Mouse (Mus musculus) cerebellum, adult 9-10 months (tissue): Measurements from ENCODE around the gene Fnbp1.

Source experiments
- DNase-seq: peaks from one replicate; pipeline ENCODE4 v3.0.0; 2022

The Fnbp1 gene

GRCm38 (mm10) chr2:31091182-31091581, 50.6 kb downstream of the Fnbp1 start:
- no peak for DNase-seq

DNA sequence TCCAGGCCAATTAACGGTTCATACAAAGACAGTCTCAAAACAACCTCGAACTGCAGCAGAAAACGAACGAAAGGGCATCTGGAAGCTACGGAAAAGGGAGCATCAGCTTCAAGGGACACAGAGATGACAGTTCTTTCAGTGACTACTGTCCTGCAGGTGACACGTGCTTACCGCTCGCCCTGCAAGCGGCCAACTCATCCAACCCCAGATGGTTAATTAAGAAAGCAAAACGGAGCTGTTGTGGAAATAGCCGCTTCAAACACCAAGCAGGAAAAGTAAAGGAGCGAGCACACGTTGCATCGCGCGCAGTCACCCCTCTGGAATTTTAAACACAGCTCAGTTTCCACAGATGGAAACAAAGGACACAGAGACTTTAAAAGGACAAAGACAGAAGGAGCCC, 52.2 kb downstream of the Fnbp1 start:
- no peak for DNase-seq

GRCm38 (mm10) chr2:31088871-31089270, 52.9 kb downstream of the Fnbp1 start:
- no peak for DNase-seq

- peak; percentile 88 for DNase-seq
These were observed 53.8 kb downstream of the Fnbp1 start for GRCm38 (mm10) chr2:31087663-31088661.

DNA sequence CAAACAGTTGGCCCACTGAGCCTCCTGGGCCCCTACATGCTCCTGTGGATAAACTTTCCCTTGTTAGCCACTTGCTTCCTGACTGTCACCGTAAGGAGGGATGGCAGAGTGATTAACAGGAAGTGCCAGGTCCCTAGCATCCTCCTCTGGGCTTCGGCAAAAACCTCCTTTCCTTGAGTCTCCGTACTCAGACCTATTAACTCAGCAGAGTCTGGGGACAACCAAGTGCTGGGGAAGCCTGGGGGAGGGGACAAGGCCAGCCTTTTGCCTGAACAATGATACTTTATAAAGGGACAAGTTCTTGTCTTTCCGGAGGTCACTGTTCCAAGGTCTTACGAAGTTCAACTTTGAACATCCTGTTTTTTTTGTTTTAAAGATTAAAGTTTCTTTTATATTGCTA, 54.7 kb downstream of the Fnbp1 start:
- no peak for DNase-seq

DNA sequence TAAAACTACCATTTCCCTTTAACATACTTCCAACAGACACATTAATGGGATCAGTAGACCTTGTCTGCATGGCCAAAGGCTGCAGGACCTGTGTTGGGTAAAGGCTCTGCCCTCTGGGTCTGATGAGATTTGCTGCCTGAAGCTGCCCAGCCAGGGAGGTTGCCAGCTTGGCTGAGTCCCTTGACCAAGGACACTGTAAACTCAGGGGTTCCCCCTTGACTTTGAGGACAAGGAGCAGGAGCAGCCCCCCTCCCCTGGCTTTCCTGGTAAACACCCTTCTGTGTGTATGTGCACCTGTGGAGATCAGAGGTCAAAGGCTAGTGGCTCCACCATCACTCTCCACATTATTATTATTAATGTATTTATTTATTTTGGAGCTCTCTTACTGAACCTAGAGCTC, 55.3 kb downstream of the Fnbp1 start:
- DNase-seq, result no peak

DNA sequence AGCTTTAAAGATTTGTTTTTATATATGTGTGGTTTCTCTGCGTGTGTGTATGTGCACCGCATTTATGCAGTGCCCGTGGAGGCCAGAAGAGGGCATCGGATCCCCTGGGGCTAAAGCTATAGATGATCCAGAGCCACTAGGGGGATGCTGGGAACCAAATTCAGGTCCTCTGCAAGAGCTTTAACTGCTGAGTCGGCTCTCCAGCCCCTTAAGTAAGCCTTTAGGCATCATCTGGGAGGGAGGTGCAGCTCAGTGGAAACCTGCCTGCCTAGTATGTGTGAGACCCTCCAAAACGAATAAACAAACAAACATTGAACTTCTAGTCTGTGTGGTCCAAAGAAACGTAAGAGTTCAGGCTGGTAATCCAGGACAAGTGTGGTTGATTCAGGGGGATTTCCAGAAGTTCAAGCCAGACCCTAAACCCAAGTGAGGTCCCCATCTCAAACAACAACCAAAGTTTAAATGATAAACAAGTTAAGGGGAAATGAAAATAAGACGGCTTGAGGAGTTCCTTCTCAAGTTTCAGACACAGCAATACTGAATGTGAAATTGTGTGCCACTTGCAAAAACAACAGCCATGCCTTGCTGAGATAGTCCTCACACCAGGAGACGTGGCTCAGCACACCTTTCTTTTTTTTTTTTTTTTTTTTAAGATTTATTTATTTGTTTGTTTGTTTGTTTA, 57.5 kb downstream of the Fnbp1 start:
- DNase-seq, result no peak

GRCm38 (mm10) chr2:31083372-31083771, 58.4 kb downstream of the Fnbp1 start:
- no peak for DNase-seq

- DNase-seq, result no peak
These were observed 59.2 kb downstream of the Fnbp1 start for GRCm38 (mm10) chr2:31082639-31083038.

DNA sequence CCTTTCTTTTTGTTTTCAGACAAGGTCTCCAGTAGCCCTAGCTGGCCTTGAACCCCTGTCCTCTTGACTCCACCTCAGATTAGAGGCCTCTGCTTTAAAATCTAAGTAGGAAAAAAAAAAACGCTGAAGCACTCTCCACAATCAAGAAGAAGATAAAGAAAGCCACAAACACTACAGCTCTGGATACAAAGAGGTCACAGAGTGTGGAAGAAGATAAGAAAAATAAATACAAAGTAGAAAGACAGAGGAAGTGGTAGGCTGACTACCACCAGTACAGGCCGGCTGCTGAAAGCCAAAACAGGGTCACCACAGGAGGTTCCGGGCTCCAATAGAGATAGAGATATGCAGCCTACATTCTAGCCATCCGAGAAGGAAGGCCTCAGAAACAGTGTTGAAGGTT, 60.5 kb downstream of the Fnbp1 start:
- no peak for DNase-seq

GRCm38 (mm10) chr2:31079117-31079516, 62.7 kb downstream of the Fnbp1 start:
- no peak for DNase-seq

GRCm38 (mm10) chr2:31077574-31077973, 64.2 kb downstream of the Fnbp1 start:
- DNase-seq, result no peak

DNA sequence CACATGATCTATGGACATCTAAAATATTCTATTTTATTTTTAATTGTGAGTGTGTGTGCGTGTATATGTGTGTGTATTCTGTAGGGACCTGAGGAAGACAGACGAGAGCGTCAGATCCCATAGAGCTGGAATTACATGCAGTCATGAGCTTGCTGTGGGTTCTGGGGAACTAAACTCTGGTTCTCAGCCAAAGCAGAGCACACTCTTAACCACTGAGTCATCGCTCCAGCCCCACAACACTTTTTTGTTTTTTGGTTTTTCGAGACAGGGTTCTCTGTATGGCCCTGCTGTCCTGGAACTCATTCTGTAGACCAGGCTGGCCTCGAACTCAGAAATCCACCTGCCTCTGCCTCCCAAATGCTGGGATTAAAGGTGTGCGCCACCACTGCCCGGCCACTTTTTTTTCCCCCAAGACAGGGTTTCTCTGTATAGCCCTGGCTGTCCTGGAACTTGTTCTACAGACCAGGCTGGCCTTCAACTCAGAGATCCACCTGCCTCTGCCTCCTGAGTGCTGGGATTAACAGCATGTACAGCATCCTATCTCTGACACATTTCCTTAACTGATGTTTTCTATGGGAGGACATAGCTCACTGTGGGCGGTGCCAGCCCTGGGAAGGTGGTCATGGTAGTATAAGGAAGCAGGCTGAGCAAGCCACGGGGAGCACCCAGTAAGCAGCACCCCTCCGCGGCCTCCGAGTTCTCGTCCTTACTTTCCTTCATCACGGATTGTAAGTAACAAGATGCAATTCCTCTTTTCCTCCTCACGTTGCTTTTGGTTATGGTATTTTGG, 65.3 kb downstream of the Fnbp1 start:
- no peak for DNase-seq

GRCm38 (mm10) chr2:31075836-31076235, 66.0 kb downstream of the Fnbp1 start:
- no peak for DNase-seq

DNA sequence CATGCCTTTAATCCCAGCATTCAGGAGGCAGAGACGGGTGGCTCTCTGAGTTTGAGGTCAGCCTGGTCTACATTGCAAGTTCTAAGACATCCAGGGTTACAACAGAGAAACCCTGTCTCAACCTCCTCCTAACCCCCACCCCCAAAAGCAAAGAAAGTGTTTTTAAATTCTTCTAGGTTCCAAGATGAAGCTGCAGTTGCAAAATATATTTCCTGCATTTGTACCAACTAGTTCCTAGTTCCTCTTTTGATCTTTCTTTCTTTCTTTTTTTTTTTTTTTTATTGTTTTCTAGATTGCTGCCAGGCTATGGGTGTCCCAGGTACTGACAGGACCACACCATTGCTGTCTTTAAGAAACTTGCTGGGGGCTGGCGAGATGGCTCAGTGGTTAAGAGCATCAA, 66.6 kb downstream of the Fnbp1 start:
- no peak for DNase-seq

DNA sequence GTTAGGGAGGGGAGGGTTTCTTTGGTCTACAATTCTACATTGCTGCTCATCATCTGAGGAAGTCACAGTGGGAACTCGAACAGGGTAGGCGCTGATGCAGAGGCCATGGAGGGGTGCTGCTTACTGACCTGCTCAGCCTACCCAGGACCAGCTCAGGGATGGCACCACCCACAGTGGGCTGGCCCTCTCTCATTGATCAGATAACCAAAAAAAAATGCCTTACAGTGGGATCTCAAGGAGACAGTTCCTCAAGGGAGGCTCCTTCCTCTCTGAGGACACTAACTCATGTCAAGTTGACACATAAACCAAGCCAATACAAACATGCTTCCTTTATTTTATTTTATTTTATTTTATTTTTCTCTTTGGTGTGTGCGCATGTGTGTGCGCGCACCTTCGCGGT, 72.3 kb downstream of the Fnbp1 start:
- no peak for DNase-seq

DNA sequence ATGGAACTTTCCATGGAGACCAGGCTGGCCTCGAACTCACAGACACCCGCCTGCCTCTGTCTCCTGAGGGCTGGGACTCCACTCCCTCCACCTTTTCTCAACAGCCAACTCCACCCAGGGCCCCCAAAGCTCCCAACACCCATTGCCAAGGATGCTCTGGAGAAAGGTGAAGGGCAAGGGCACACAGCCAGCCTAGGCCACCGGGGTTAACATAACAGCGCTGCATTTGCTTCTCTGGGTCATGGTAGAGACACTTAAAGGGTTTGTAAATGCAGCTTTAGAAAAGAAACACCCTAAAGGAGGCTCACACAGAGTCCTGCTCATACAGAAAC, 72.7 kb downstream of the Fnbp1 start:
- no peak for DNase-seq

- DNase-seq, result peak; percentile 75
These were observed 73.3 kb downstream of the Fnbp1 start for GRCm38 (mm10) chr2:31068246-31069113.

DNA sequence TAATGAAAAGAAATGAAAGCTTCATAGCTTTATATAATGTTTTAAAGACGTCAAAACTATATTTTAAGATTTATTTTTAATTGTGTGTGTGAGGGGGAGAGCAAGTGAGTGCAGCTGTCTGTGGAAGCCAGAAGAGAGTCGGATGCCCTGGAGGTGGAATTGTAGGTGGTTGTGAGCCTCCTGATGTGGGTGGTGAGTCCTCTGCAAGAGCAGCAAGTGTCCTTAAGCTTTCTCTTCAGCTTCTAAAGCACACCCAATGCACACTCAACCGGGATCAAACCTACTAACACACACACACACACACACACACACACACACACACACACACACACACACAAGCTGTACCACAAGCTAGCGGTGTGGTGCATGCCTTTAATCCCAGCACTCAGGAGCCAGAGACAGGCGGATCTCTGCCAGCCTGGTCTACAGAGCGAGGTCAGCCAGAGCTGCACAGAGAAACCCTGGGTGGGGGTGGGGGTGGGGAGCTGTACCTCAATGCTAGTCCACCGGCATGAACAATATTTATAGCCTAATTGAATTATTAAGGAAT, 74.0 kb downstream of the Fnbp1 start:
- no peak for DNase-seq

GRCm38 (mm10) chr2:31067059-31067595, 74.7 kb downstream of the Fnbp1 start:
- DNase-seq, result no peak

DNA sequence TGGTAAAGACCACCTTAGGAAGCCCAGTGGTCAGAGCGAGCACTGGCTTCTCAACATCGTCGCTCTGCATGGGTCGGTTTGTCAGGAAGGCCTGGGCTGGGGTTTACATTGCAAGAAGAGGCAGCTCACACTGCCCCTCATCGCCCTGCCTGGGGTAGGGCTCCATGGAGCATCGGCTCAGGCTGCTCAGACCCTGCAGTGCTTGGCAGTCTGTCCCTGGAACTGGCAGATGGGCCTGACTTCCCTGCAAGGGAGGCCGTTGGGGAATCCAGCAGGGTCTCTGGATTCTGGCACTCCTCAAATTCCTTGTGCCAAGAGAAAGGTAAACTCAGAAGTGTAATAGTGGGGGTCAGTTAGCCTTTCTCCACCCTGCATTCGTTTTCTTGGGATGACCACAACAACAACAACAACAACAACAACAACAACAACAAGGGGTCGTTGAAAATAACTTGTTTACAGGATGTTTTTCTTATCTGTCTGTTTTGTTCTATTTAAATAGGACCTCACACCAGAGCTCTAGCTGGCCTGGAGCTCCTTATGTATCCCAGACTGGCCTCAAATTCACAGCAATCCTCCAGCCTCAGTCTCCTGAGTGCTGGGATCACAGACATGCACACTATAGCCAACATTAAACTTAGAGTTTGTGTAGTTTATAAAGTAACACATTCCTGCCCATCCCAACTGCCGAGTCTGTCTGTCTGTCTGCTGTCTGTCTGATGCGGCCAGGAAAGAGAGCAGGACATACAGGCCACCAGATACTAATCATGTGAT, 75.6 kb downstream of the Fnbp1 start:
- DNase-seq, result peak; percentile 97
